Mouse (Mus musculus) spleen, adult 2 months (tissue): ENCODE results near the gene Tmem151b.

Experiments used
- CTCF ChIP-seq: fragments of 200-500 bp; IDR thresholded peaks from 2 replicates; pipeline ENCODE4 v1.5.1; 2011; ENCODE audit warnings: mild to moderate bottlenecking, inconsistent platforms; ENCODE audit not compliant: insufficient read depth, insufficient read length, insufficient replicate concordance; ENCODE audit errors: extremely low read depth
- POLR2A ChIP-seq: fragments of 200-500 bp; IDR thresholded peaks from 2 replicates; pipeline ENCODE4 v1.6.1; 2011; ENCODE audit warnings: low read depth, low read length, inconsistent platforms

DNA sequence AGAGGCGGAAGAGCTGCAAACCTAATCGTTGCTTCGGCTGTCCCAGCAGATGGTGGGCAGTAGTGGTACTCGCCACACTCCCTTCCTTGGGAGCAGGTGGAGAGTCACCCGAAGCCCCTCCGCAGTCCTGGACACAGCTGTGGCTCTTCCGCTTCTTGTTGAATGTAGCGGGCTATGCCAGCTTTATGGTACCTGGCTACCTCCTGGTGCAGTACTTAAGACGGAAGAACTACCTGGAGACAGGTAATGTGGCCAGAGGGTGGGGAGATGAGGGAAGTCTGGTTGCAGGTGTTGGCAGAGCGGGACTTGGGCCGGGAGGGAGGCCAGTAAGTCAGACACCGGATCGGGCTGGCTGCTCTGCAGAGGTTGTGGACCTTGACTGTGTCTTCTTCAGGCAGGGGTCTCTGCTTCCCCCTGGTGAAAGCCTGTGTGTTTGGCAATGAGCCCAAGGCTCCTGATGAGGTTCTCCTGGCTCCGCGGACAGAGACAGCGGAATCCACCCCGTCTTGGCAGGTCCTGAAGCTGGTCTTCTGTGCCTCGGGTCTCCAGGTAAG, 15.1 kb upstream of the Tmem151b start:
- TF ChIP-seq POLR2A (no peak), CTCF (no peak)
